Mouse (Mus musculus) midbrain, embryonic 14.5 days (tissue): ENCODE results near the gene Sun1. TPM values are rescaled to one million over a fixed set of nuclear protein-coding genes. Genes with fewer than 3 reads are reported as not detected.

ENCODE experiments used
- ATAC-seq: fragments of 200-750 bp; cut with Nextera tagmentation; 2 replicates; pipeline ENCODE4 v1.8.0; 2017; ENCODE audit warnings: moderate number of reproducible peaks, moderate library complexity; ENCODE audit not compliant: low FRiP score, low TSS enrichment
- DNase-seq: peaks from one replicate; pipeline ENCODE4 v3.0.0-alpha.2; 2015
- H3K27ac ChIP-seq: fragments of 300-500 bp; sonication (generic); replicated peaks from 2 replicates; pipeline ENCODE4 v1.5.1; 2014; ENCODE audit warnings: mild to moderate bottlenecking, low read depth, low read length, moderate library complexity
- H3K27me3 ChIP-seq: fragments of 300-500 bp; sonication (generic); 2 replicates; pipeline ENCODE4 v1.6.1; 2014; ENCODE audit warnings: low read length, control low read depth, mixed read lengths; ENCODE audit not compliant: control insufficient read depth, insufficient read depth
- H3K36me3 ChIP-seq: fragments of 300-500 bp; sonication (generic); 2 replicates; pipeline ENCODE4 v1.6.1; 2014; ENCODE audit warnings: low read length, control low read depth; ENCODE audit not compliant: control insufficient read depth, insufficient read depth
- H3K4me1 ChIP-seq: fragments of 300-500 bp; sonication (generic); 2 replicates; pipeline ENCODE4 v1.6.1; 2014; ENCODE audit warnings: mild to moderate bottlenecking, antibody characterized with exemption, low read length, control low read depth; ENCODE audit not compliant: control insufficient read depth, insufficient read depth
- H3K4me2 ChIP-seq: fragments of 300-500 bp; sonication (generic); 2 replicates; pipeline ENCODE4 v1.6.1; 2014; ENCODE audit warnings: mild to moderate bottlenecking, low read length, moderate library complexity
- H3K4me3 ChIP-seq: fragments of 300-500 bp; sonication (generic); replicated peaks from 2 replicates; pipeline ENCODE4 v1.5.1; 2014; ENCODE audit warnings: low read depth, low read length
- H3K9ac ChIP-seq: fragments of 300-500 bp; sonication (generic); replicated peaks from 2 replicates; pipeline ENCODE4 v1.6.1; 2014; ENCODE audit warnings: mild to moderate bottlenecking, low read length, moderate library complexity
- H3K9me3 ChIP-seq: fragments of 300-500 bp; sonication (generic); 2 replicates; pipeline ENCODE4 v1.6.1; 2016; ENCODE audit warnings: low read length, control low read depth, mixed read lengths; ENCODE audit not compliant: control insufficient read depth
- WGBS: fragments of 180-500 bp; shearing (Covaris S2); extraction: QIAGEN DNeasy Blood & Tissue Kit; methylation state at CpG from one replicate; pipeline ENCODE4 v1.1.7; 2014; 5-methylcytosine and 5-hydroxymethylcytosine counted together
- polyA plus RNA-seq: library from polyadenylated mRNA; unstranded; fragments of >200 nt; fragmentation: Nextera tagmentation; extraction: Ambion mirVana; gene quantifications from 2 replicates; pipeline ENCODE4 v1.2.1, GENCODE M21; 2014

The Sun1 gene
- polyA plus RNA-seq, 1 experiment from 2014 or later: 48.3 TPM

- H3K9ac ChIP-seq: no peak overlapping the region
- DNase-seq: no peak
- no peaks in the 10 kb centered on the region for H3K9me3 ChIP-seq
- no peaks in the 10 kb centered on the region for H3K27me3 ChIP-seq
- H3K4me2 ChIP-seq: no peak overlapping the region
- no peaks in the 10 kb centered on the region for H3K4me1 ChIP-seq
- no peak for ATAC-seq
- H3K4me3 ChIP-seq: no peak overlapping the region
- peaks cover 92% of the 10 kb centered on the region for H3K36me3 ChIP-seq
- WGBS: 97% methylated on average over 2 of the region's 2 CpGs
- no peak overlapping the region for H3K27ac ChIP-seq
These were observed 27.2 kb downstream of the Sun1 start for GRCm38 (mm10) chr5:139227645-139228044.

DNA sequence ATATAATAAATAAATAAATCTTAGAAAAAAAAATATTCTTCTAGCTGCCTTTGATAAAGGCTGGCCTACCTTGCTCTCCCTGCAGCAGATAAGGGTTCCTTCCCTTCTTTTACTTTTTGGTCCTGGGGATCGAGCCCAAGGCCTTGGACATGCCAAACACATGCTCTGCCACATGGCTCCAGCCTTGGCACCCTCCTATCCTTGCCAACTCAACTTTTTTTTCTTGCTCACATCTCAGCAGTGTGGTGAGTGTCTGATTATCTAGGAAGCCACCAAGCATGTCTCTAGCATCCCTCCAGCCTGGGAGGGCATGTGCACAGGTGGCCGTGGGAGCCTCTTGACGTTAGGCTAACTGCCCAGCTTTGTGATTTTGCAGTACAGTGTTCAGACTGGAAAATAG, 27.9 kb downstream of the Sun1 start:
- no peaks in the 10 kb centered on the region for H3K9me3 ChIP-seq
- no peak for DNase-seq
- H3K27me3 ChIP-seq: no peaks in the 10 kb centered on the region
- no peaks in the 10 kb centered on the region for H3K4me1 ChIP-seq
- H3K36me3 ChIP-seq: peaks cover 92% of the 10 kb centered on the region
- 95% methylated on average over 3 of the region's 3 CpGs for WGBS
- H3K4me3 ChIP-seq: no peak overlapping the region
- no peak overlapping the region for H3K4me2 ChIP-seq
- H3K27ac ChIP-seq: no peak overlapping the region
- no peak for ATAC-seq
- no peak overlapping the region for H3K9ac ChIP-seq

- DNase-seq (no peak), ATAC-seq (no peak)
- 94% methylated on average over 3 of the region's 3 CpGs for WGBS
- H3K27ac ChIP-seq: no peak overlapping the region
- no peaks in the 10 kb centered on the region for H3K4me1 ChIP-seq
- no peaks in the 10 kb centered on the region for H3K27me3 ChIP-seq
- H3K4me2 ChIP-seq: no peak overlapping the region
- no peaks in the 10 kb centered on the region for H3K9me3 ChIP-seq
- H3K4me3 ChIP-seq: no peak overlapping the region
- H3K9ac ChIP-seq: no peak overlapping the region
- H3K36me3 ChIP-seq: peaks cover 92% of the 10 kb centered on the region
These were observed 29.3 kb downstream of the Sun1 start for GRCm38 (mm10) chr5:139229716-139230115.

GRCm38 (mm10) chr5:139232083-139232482, 31.6 kb downstream of the Sun1 start:
- H3K9me3 ChIP-seq: no peaks in the 10 kb centered on the region
- H3K4me2 ChIP-seq: no peak overlapping the region
- WGBS: 78% methylated on average over 3 of the region's 3 CpGs
- H3K27me3 ChIP-seq: no peaks in the 10 kb centered on the region
- DNase-seq: no peak
- H3K9ac ChIP-seq: no peak overlapping the region
- no peaks in the 10 kb centered on the region for H3K4me1 ChIP-seq
- H3K4me3 ChIP-seq: no peak overlapping the region
- ATAC-seq: no peak
- H3K27ac ChIP-seq: no peak overlapping the region
- H3K36me3 ChIP-seq: peaks cover 92% of the 10 kb centered on the region

- 98% methylated on average over 4 of the region's 4 CpGs for WGBS
- Histone ChIP-seq H3K9me3 (no peaks in the 10 kb centered on the region), H3K4me1 (no peaks in the 10 kb centered on the region), H3K4me3 (no peak overlapping the region), H3K27ac (no peak overlapping the region), H3K27me3 (no peaks in the 10 kb centered on the region), H3K9ac (no peak overlapping the region), H3K36me3 (peaks cover 95% of the 10 kb centered on the region), H3K4me2 (no peak overlapping the region)
- DNase-seq (no peak), ATAC-seq (no peak)
These were observed 34.0 kb downstream of the Sun1 start for GRCm38 (mm10) chr5:139234423-139234822.

- no peak overlapping the region for H3K27ac ChIP-seq
- no peak overlapping the region for H3K4me3 ChIP-seq
- H3K4me2 ChIP-seq: no peak overlapping the region
- H3K27me3 ChIP-seq: no peaks in the 10 kb centered on the region
- peaks cover 98% of the 10 kb centered on the region for H3K36me3 ChIP-seq
- no peaks in the 10 kb centered on the region for H3K9me3 ChIP-seq
- WGBS: 87% methylated on average over 4 of the region's 4 CpGs
- DNase-seq (no peak), ATAC-seq (no peak)
- no peak overlapping the region for H3K9ac ChIP-seq
- H3K4me1 ChIP-seq: no peaks in the 10 kb centered on the region
These were observed 37.0 kb downstream of the Sun1 start for GRCm38 (mm10) chr5:139237436-139237835.

DNA sequence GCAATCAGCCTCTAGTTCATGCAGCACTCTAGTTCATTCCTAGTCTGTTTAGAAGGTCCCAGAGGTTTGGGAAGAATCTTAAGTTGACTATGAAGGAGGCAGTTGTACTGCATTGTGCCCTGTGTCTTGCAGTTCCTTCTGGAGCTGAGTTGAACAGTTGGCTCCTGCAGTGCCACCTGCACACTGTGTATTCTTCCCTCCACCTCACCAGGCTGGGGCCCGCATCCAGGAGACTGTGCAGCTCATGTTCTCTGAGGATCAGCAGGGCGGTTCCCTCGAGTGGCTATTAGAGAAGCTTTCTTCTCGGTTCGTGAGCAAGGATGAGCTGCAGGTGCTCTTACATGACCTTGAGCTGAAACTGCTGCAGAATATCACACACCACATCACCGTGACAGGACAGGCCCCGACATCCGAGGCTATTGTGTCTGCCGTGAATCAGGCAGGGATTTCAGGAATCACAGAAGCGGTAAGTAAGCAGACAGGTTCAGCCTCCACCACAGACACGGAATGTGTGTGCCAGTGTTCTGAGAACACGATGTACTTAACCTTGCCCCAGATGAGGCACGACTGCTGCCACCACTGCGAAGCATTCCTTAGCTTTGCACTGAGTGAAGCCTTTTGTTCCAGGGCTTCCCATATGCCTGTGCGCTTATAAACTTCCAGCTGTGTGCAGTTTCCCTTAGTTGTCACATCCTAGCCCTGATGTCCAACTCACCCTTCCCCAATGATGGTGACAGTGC, 40.8 kb downstream of the Sun1 start:
- 92% methylated on average over 15 of the region's 15 CpGs for WGBS

DNA sequence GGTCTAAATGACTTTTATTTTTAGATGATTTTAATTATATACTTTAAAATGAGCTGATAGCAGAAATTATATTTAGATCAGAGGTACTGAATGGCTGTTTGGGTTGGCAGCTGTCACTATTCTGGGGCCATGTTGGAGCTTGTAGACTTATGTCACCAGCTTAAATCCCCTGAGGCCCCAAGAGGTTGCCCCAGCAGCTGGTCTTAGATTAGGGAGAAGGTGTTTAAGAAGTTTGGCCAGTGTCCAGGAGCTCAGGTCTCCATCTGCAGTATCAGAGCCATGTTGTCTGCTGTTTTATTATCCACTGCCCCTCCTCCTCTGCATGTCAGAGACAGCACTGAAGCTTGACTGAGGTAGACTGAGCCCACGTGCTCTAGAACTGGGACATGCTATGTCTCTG, 42.9 kb downstream of the Sun1 start:
- peak; percentile 18 for DNase-seq
- H3K36me3 ChIP-seq: peaks cover 98% of the 10 kb centered on the region
- H3K9me3 ChIP-seq: no peaks in the 10 kb centered on the region
- no peak overlapping the region for H3K9ac ChIP-seq
- ATAC-seq: no peak
- no peaks in the 10 kb centered on the region for H3K27me3 ChIP-seq
- no peak overlapping the region for H3K4me3 ChIP-seq
- H3K4me1 ChIP-seq: no peaks in the 10 kb centered on the region
- no peak overlapping the region for H3K27ac ChIP-seq
- no peak overlapping the region for H3K4me2 ChIP-seq
- 89% methylated on average over 1 of the region's 1 CpGs for WGBS

More for the DNA sequence above, 40.8 kb downstream of the Sun1 start:
- Histone ChIP-seq H3K36me3 (peaks cover 98% of the 10 kb centered on the region), H3K4me2 (no peak overlapping the region), H3K4me3 (no peak overlapping the region), H3K4me1 (no peaks in the 10 kb centered on the region), H3K27me3 (no peaks in the 10 kb centered on the region), H3K9ac (no peak overlapping the region), H3K27ac (no peak overlapping the region), H3K9me3 (no peaks in the 10 kb centered on the region)
- DNase-seq (no peak), ATAC-seq (no peak)

- Histone ChIP-seq H3K27me3 (no peaks in the 10 kb centered on the region), H3K4me1 (no peaks in the 10 kb centered on the region), H3K27ac (no peak overlapping the region), H3K4me3 (no peak overlapping the region), H3K4me2 (no peak overlapping the region), H3K9ac (no peak overlapping the region), H3K36me3 (peaks cover 77% of the 10 kb centered on the region), H3K9me3 (no peaks in the 10 kb centered on the region)
- ATAC-seq: no peak
- WGBS: 93% methylated on average over 3 of the region's 3 CpGs
- DNase-seq: no peak
These were observed 47.3 kb downstream of the Sun1 start for GRCm38 (mm10) chr5:139247767-139248166.
